Mouse (Mus musculus): ENCODE measurements around the gene Atp1a4. TPM values are rescaled to one million over a fixed set of nuclear protein-coding genes. Genes with fewer than 3 reads are reported as not detected.
"Not testable (repeated sequence)": the region's sequence is repeated elsewhere in the genome, so short reads cannot be mapped to it uniquely, and the experiment has no call there.

Atp1a4 gene
- polyA plus RNA-seq, 1 experiment from 2014 or later: not detected

GRCm38 (mm10) chr1:172244645-172245044 lies 13.6 kb downstream of the Atp1a4 start:
- not testable (repeated sequence) for ATAC-seq (ENCODE audit: insufficient number of reproducible peaks, insufficient read depth, low FRiP score, low read depth); H3K9me3 ChIP-seq (ENCODE audit: control insufficient read depth, low read depth, low read length); H3K4me3 ChIP-seq (ENCODE audit: low read depth, low read length); H3K27ac ChIP-seq (ENCODE audit: low read length); H3K36me3 ChIP-seq (ENCODE audit: control insufficient read depth, insufficient read depth, low read length); H3K4me1 ChIP-seq (ENCODE audit: control insufficient read depth, insufficient read depth, low read length); H3K9ac ChIP-seq (replicated peaks; ENCODE audit: low read depth, low read length); H3K27me3 ChIP-seq (ENCODE audit: control insufficient read depth, insufficient read depth, low read length)
- H3K4me2 ChIP-seq (replicated peaks; ENCODE audit: low read depth, low read length): peak overlapping the region; percentile 10; the same call in 1 of the 2 replicates
- whole genome bisulfite sequencing: 34% methylated on average over 23 of the region's 23 CpGs

GRCm38 (mm10) chr1:172243547-172244205 lies 14.5 kb downstream of the Atp1a4 start:
- no peak for ATAC-seq (ENCODE audit: insufficient number of reproducible peaks, insufficient read depth, low FRiP score, low read depth)
- H3K36me3 ChIP-seq (ENCODE audit: control insufficient read depth, insufficient read depth, low read length): no peaks in the 10 kb centered on the region
- WGBS: 22% methylated on average over 16 of the region's 16 CpGs
- no peaks in the 10 kb centered on the region for H3K9me3 ChIP-seq (ENCODE audit: control insufficient read depth, low read depth, low read length)
- H3K4me3 ChIP-seq (ENCODE audit: low read depth, low read length): no peak overlapping the region
- no peaks in the 10 kb centered on the region for H3K4me1 ChIP-seq (ENCODE audit: control insufficient read depth, insufficient read depth, low read length)
- peak overlapping the region; percentile 10; the same call in 1 of the 2 replicates for H3K4me2 ChIP-seq (replicated peaks; ENCODE audit: low read depth, low read length)
- no peak overlapping the region for H3K27ac ChIP-seq (ENCODE audit: low read length)
- no peak overlapping the region for H3K9ac ChIP-seq (replicated peaks; ENCODE audit: low read depth, low read length)
- no peaks in the 10 kb centered on the region for H3K27me3 ChIP-seq (ENCODE audit: control insufficient read depth, insufficient read depth, low read length)

GRCm38 (mm10) chr1:172242401-172242800 lies 15.8 kb downstream of the Atp1a4 start:
- no peak overlapping the region for H3K27ac ChIP-seq (ENCODE audit: low read length)
- no peak for ATAC-seq (ENCODE audit: insufficient number of reproducible peaks, insufficient read depth, low FRiP score, low read depth)
- H3K36me3 ChIP-seq (ENCODE audit: control insufficient read depth, insufficient read depth, low read length): no peaks in the 10 kb centered on the region
- no peaks in the 10 kb centered on the region for H3K27me3 ChIP-seq (ENCODE audit: control insufficient read depth, insufficient read depth, low read length)
- no peak overlapping the region for H3K4me2 ChIP-seq (replicated peaks; ENCODE audit: low read depth, low read length)
- no peaks in the 10 kb centered on the region for H3K4me1 ChIP-seq (ENCODE audit: control insufficient read depth, insufficient read depth, low read length)
- H3K9ac ChIP-seq (replicated peaks; ENCODE audit: low read depth, low read length): no peak overlapping the region
- no peak overlapping the region for H3K4me3 ChIP-seq (ENCODE audit: low read depth, low read length)
- no peaks in the 10 kb centered on the region for H3K9me3 ChIP-seq (ENCODE audit: control insufficient read depth, low read depth, low read length)
- WGBS: 54% methylated on average over 2 of the region's 2 CpGs

GRCm38 (mm10) chr1:172240945-172241708 lies 17.1 kb downstream of the Atp1a4 start:
- no peak for ATAC-seq (ENCODE audit: insufficient number of reproducible peaks, insufficient read depth, low FRiP score, low read depth)
- 68% methylated on average over 6 of the region's 6 CpGs for WGBS
- H3K27ac ChIP-seq (ENCODE audit: low read length): no peak overlapping the region

GRCm38 (mm10) chr1:172229215-172229614 lies 29.0 kb downstream of the Atp1a4 start:
- WGBS: 75% methylated on average over 1 of the region's 1 CpGs
- Histone ChIP-seq H3K9me3 (ENCODE audit: control insufficient read depth, low read depth, low read length) (no peaks in the 10 kb centered on the region), H3K27me3 (ENCODE audit: control insufficient read depth, insufficient read depth, low read length) (no peaks in the 10 kb centered on the region), H3K4me2 (replicated peaks; ENCODE audit: low read depth, low read length) (no peak overlapping the region), H3K27ac (ENCODE audit: low read length) (no peak overlapping the region), H3K4me1 (ENCODE audit: control insufficient read depth, insufficient read depth, low read length) (no peaks in the 10 kb centered on the region), H3K9ac (replicated peaks; ENCODE audit: low read depth, low read length) (no peak overlapping the region), H3K4me3 (ENCODE audit: low read depth, low read length) (no peak overlapping the region), H3K36me3 (ENCODE audit: control insufficient read depth, insufficient read depth, low read length) (no peaks in the 10 kb centered on the region)
- ATAC-seq (ENCODE audit: insufficient number of reproducible peaks, insufficient read depth, low FRiP score, low read depth): no peak

More at GRCm38 (mm10) chr1:172240945-172241708, 17.1 kb downstream of the Atp1a4 start:
- Histone ChIP-seq H3K36me3 (ENCODE audit: control insufficient read depth, insufficient read depth, low read length) (no peaks in the 10 kb centered on the region), H3K9me3 (ENCODE audit: control insufficient read depth, low read depth, low read length) (no peaks in the 10 kb centered on the region), H3K4me2 (replicated peaks; ENCODE audit: low read depth, low read length) (no peak overlapping the region), H3K27me3 (ENCODE audit: control insufficient read depth, insufficient read depth, low read length) (no peaks in the 10 kb centered on the region), H3K4me3 (ENCODE audit: low read depth, low read length) (no peak overlapping the region), H3K9ac (replicated peaks; ENCODE audit: low read depth, low read length) (no peak overlapping the region), H3K4me1 (ENCODE audit: control insufficient read depth, insufficient read depth, low read length) (no peaks in the 10 kb centered on the region)

GRCm38 (mm10) chr1:172228209-172228608 lies 30.0 kb downstream of the Atp1a4 start:
- no peak for ATAC-seq (ENCODE audit: insufficient number of reproducible peaks, insufficient read depth, low FRiP score, low read depth)
- 77% methylated on average over 2 of the region's 2 CpGs for WGBS
- no peak overlapping the region for H3K27ac ChIP-seq (ENCODE audit: low read length)

GRCm38 (mm10) chr1:172221297-172222063 lies 36.7 kb downstream of the Atp1a4 start:
- no peak for ATAC-seq (ENCODE audit: insufficient number of reproducible peaks, insufficient read depth, low FRiP score, low read depth)
- Histone ChIP-seq H3K4me3 (ENCODE audit: low read depth, low read length) (no peak overlapping the region), H3K9ac (replicated peaks; ENCODE audit: low read depth, low read length) (no peak overlapping the region), H3K36me3 (ENCODE audit: control insufficient read depth, insufficient read depth, low read length) (no peaks in the 10 kb centered on the region), H3K27me3 (ENCODE audit: control insufficient read depth, insufficient read depth, low read length) (no peaks in the 10 kb centered on the region), H3K4me1 (ENCODE audit: control insufficient read depth, insufficient read depth, low read length) (peaks cover 34% of the 10 kb centered on the region), H3K27ac (ENCODE audit: low read length) (peak overlapping the region; percentile 74; the same call in 1 of the 2 replicates), H3K9me3 (ENCODE audit: control insufficient read depth, low read depth, low read length) (no peaks in the 10 kb centered on the region), H3K4me2 (replicated peaks; ENCODE audit: low read depth, low read length) (no peak overlapping the region)
- WGBS: 43% methylated on average over 11 of the region's 11 CpGs

More at GRCm38 (mm10) chr1:172228209-172228608, 30.0 kb downstream of the Atp1a4 start:
- no peaks in the 10 kb centered on the region for H3K36me3 ChIP-seq (ENCODE audit: control insufficient read depth, insufficient read depth, low read length)
- no peak overlapping the region for H3K9ac ChIP-seq (replicated peaks; ENCODE audit: low read depth, low read length)
- H3K27me3 ChIP-seq (ENCODE audit: control insufficient read depth, insufficient read depth, low read length): no peaks in the 10 kb centered on the region
- H3K9me3 ChIP-seq (ENCODE audit: control insufficient read depth, low read depth, low read length): no peaks in the 10 kb centered on the region
- no peak overlapping the region for H3K4me3 ChIP-seq (ENCODE audit: low read depth, low read length)
- H3K4me1 ChIP-seq (ENCODE audit: control insufficient read depth, insufficient read depth, low read length): no peaks in the 10 kb centered on the region
- H3K4me2 ChIP-seq (replicated peaks; ENCODE audit: low read depth, low read length): no peak overlapping the region

GRCm38 (mm10) chr1:172220414-172220813 lies 37.8 kb downstream of the Atp1a4 start:
- peak; percentile 53; the same call in 1 of the 2 replicates for ATAC-seq (ENCODE audit: insufficient number of reproducible peaks, insufficient read depth, low FRiP score, low read depth)
- WGBS: 38% methylated on average over 10 of the region's 10 CpGs
- Histone ChIP-seq H3K36me3 (ENCODE audit: control insufficient read depth, insufficient read depth, low read length) (no peaks in the 10 kb centered on the region), H3K27me3 (ENCODE audit: control insufficient read depth, insufficient read depth, low read length) (no peaks in the 10 kb centered on the region), H3K27ac (ENCODE audit: low read length) (peak overlapping the region; percentile 74), H3K9ac (replicated peaks; ENCODE audit: low read depth, low read length) (no peak overlapping the region), H3K4me2 (replicated peaks; ENCODE audit: low read depth, low read length) (no peak overlapping the region), H3K4me3 (ENCODE audit: low read depth, low read length) (no peak overlapping the region), H3K9me3 (ENCODE audit: control insufficient read depth, low read depth, low read length) (no peaks in the 10 kb centered on the region), H3K4me1 (ENCODE audit: control insufficient read depth, insufficient read depth, low read length) (peaks cover 34% of the 10 kb centered on the region)
